Mouse (Mus musculus) bone marrow macrophage, adult 2 months (primary cell): ENCODE measurements at regions not wholly inside any gene's neighbourhood (a gene's known extent, or its start where the extent isn't known, plus 50 kb on each side); places are given as distances from the start of the nearest gene placed in this dataset.

Source experiments
- H3K27ac ChIP-seq: 2 replicates; pipeline ENCODE4 v1.5.1; 2012; ENCODE audit warnings: low read depth, low read length; ENCODE audit not compliant: insufficient read depth
- H3K4me1 ChIP-seq: 2 replicates; pipeline ENCODE4 v1.6.1; 2012; ENCODE audit warnings: low read length; ENCODE audit not compliant: control insufficient read depth, insufficient read depth
- H3K4me3 ChIP-seq: 2 replicates; pipeline ENCODE4 v1.5.1; 2012; ENCODE audit warnings: mild to moderate bottlenecking, low read length, moderate library complexity; ENCODE audit not compliant: insufficient read depth
- CTCF ChIP-seq: IDR thresholded peaks from 2 replicates; pipeline ENCODE4 v1.5.1; 2012; ENCODE audit warnings: low read depth, mild to moderate bottlenecking, low read length, moderate library complexity
- POLR2A ChIP-seq: IDR thresholded peaks from 2 replicates; pipeline ENCODE4 v1.6.1; 2012; ENCODE audit warnings: mild to moderate bottlenecking, low read depth, low read length, borderline replicate concordance

- Histone ChIP-seq H3K4me3 (no peak overlapping the region), H3K27ac (no peak overlapping the region), H3K4me1 (peaks cover 6% of the 10 kb centered on the region)
- TF ChIP-seq POLR2A: no peak
- TF ChIP-seq CTCF: no peak
Observed at GRCm38 (mm10) chr8:127809203-127810155, 548.9 kb upstream of the Nrp1 start.

GRCm38 (mm10) chr8:127811338-127811737 lies 547.1 kb upstream of the Nrp1 start:
- no peak overlapping the region for H3K4me3 ChIP-seq
- TF ChIP-seq CTCF (no peak), POLR2A (no peak)
- H3K4me1 ChIP-seq: peaks cover 18% of the 10 kb centered on the region
- H3K27ac ChIP-seq: no peak overlapping the region

GRCm38 (mm10) chr8:127814785-127815523 lies 543.5 kb upstream of the Nrp1 start:
- peak overlapping the region; percentile 72 for H3K27ac ChIP-seq
- no peak for TF ChIP-seq POLR2A
- no peak for TF ChIP-seq CTCF
- H3K4me3 ChIP-seq: no peak overlapping the region
- peaks cover 18% of the 10 kb centered on the region for H3K4me1 ChIP-seq

- peaks cover 4% of the 10 kb centered on the region for H3K4me1 ChIP-seq
- H3K4me3 ChIP-seq: no peak overlapping the region
- TF ChIP-seq POLR2A (no peak), CTCF (no peak)
- H3K27ac ChIP-seq: no peak overlapping the region
Observed at GRCm38 (mm10) chr8:127820741-127821170, 537.6 kb upstream of the Nrp1 start.

GRCm38 (mm10) chr8:127821646-127822045 lies 536.8 kb upstream of the Nrp1 start:
- no peak for TF ChIP-seq POLR2A

GRCm38 (mm10) chr8:127825041-127825440 lies 533.4 kb upstream of the Nrp1 start:
- H3K27ac ChIP-seq: no peak overlapping the region

More at GRCm38 (mm10) chr8:127821646-127822045, 536.8 kb upstream of the Nrp1 start:
- Histone ChIP-seq H3K27ac (no peak overlapping the region), H3K4me1 (peaks cover 5% of the 10 kb centered on the region), H3K4me3 (no peak overlapping the region)

GRCm38 (mm10) chr8:127827826-127828225 lies 530.6 kb upstream of the Nrp1 start:
- H3K27ac ChIP-seq: no peak overlapping the region
- H3K4me1 ChIP-seq: peaks cover 21% of the 10 kb centered on the region
- H3K4me3 ChIP-seq: no peak overlapping the region
- TF ChIP-seq CTCF (no peak), POLR2A (no peak)

More at GRCm38 (mm10) chr8:127825041-127825440, 533.4 kb upstream of the Nrp1 start:
- Histone ChIP-seq H3K4me1 (peaks cover 15% of the 10 kb centered on the region), H3K4me3 (no peak overlapping the region)
- no peak for TF ChIP-seq CTCF
- no peak for TF ChIP-seq POLR2A

GRCm38 (mm10) chr8:127829659-127830058 lies 528.7 kb upstream of the Nrp1 start:
- H3K27ac ChIP-seq: peak overlapping the region; percentile 84
- no peak for TF ChIP-seq CTCF
- TF ChIP-seq POLR2A: no peak
- H3K4me3 ChIP-seq: no peak overlapping the region
- H3K4me1 ChIP-seq: peaks cover 21% of the 10 kb centered on the region

GRCm38 (mm10) chr8:127834006-127834405 lies 524.4 kb upstream of the Nrp1 start:
- TF ChIP-seq CTCF (no peak), POLR2A (no peak)
- Histone ChIP-seq H3K27ac (no peak overlapping the region), H3K4me3 (no peak overlapping the region), H3K4me1 (peaks cover 14% of the 10 kb centered on the region)

GRCm38 (mm10) chr8:127836410-127837206 lies 521.8 kb upstream of the Nrp1 start:
- Histone ChIP-seq H3K27ac (no peak overlapping the region), H3K4me1 (no peaks in the 10 kb centered on the region), H3K4me3 (no peak overlapping the region)
- no peak for TF ChIP-seq POLR2A
- TF ChIP-seq CTCF: no peak
